ENCODE assay signal across 9 mouse cellular contexts in the genomic region with DNA sequence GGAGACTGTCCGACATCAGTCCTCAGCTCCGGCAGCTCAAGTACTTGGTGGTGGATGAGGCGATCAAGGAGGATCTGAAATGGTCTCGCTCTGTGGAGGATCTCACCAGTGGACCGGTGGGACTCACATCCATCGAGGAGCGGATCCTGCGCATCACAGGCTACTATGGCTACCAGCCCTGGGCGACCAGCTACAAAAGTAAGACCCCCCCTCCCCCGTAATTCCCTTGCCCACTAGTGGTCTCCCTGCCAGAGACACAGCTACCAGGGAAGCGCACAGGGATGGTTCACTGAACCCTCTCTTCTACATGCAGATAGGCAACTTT.
DNase-seq lines count a peak whose midpoint lies in the region; ATAC-seq lines count a peak whose summit lies in the region.
"Had no signal": no experiment of that assay in that cellular context is flagged by ENCODE, and none has a peak within 500 bp of the region (broad histone marks: within the 10 kb centered on the region; RNA-seq: fewer than 3 reads in every experiment).

No protein-coding gene starts in this region.

- H3K36me3 ChIP-seq in kidney, embryonic 16.5 days (ENCODE audit: insufficient read depth, low read length): no peaks in the 10 kb centered on the region
- H3K36me3 ChIP-seq in embryonic facial prominence, embryonic 12.5 days: no peaks in the 10 kb centered on the region
- H3K36me3 ChIP-seq in hindbrain, embryonic 12.5 days: no peaks in the 10 kb centered on the region
- H3K36me3 ChIP-seq in midbrain, embryonic 14.5 days (ENCODE audit: control insufficient read depth, insufficient read depth, low read length): no peaks in the 10 kb centered on the region

- H3K27ac ChIP-seq in kidney, embryonic 16.5 days (ENCODE audit: low read length): no peak overlapping the region
- H3K27ac ChIP-seq in embryonic facial prominence, embryonic 12.5 days: no peak overlapping the region
- no peak overlapping the region for H3K27ac ChIP-seq in hindbrain, embryonic 12.5 days
- no peak overlapping the region for H3K27ac ChIP-seq in midbrain, embryonic 14.5 days (replicated peaks; ENCODE audit: low read depth, low read length)

- ATAC-seq in kidney, embryonic 16.5 days (ENCODE audit: low FRiP score, low TSS enrichment): 0 out of 2 replicates have a peak, but pooled peaks have one; percentile 4
- no peak for ATAC-seq in embryonic facial prominence, embryonic 12.5 days (ENCODE audit: insufficient number of reproducible peaks, insufficient read depth, low FRiP score, low TSS enrichment)
- no peak for ATAC-seq in hindbrain, embryonic 12.5 days (ENCODE audit: low FRiP score)
- ATAC-seq in midbrain, embryonic 14.5 days (ENCODE audit: low FRiP score, low TSS enrichment): no peak
- ATAC-seq in CD4-positive, CD25-positive, alpha-beta regulatory T cell, adult 4 months: no peak

- H3K9ac ChIP-seq in kidney, embryonic 16.5 days (replicated peaks; ENCODE audit: low read length): no peak overlapping the region; the same call in 1 of the 2 replicates
- H3K9ac ChIP-seq in embryonic facial prominence, embryonic 12.5 days: peak overlapping the region; percentile 41; the same call in 1 of the 2 replicates
- peak overlapping the region; percentile 62; the same call in 1 of the 2 replicates for H3K9ac ChIP-seq in hindbrain, embryonic 12.5 days
- peak overlapping the region; percentile 52; the same call in 1 of the 2 replicates for H3K9ac ChIP-seq in midbrain, embryonic 14.5 days (replicated peaks; ENCODE audit: low read length)

- peak overlapping the region; percentile 98 for H3K4me2 ChIP-seq in kidney, embryonic 16.5 days (replicated peaks; ENCODE audit: low read depth, low read length)
- peak overlapping the region; percentile 97 for H3K4me2 ChIP-seq in embryonic facial prominence, embryonic 12.5 days (replicated peaks)
- H3K4me2 ChIP-seq in hindbrain, embryonic 12.5 days (replicated peaks): peak overlapping the region; percentile 94
- peak overlapping the region; percentile 95 for H3K4me2 ChIP-seq in midbrain, embryonic 14.5 days (ENCODE audit: low read length)

- DNase-seq in kidney, adult 8-10 months: no peak
- peak; percentile 27 for DNase-seq in midbrain, embryonic 14.5 days
- no peak for DNase-seq in layer of hippocampus, postnatal 36 days
- no peak for DNase-seq in right cerebral cortex, postnatal 10 days (ENCODE audit: low spot score in 2 of 2)
- DNase-seq: right cerebral cortex, adult 18-20 months had no signal

- no peaks in the 10 kb centered on the region for H3K9me3 ChIP-seq in kidney, embryonic 16.5 days (ENCODE audit: low read length)
- no peaks in the 10 kb centered on the region for H3K9me3 ChIP-seq in embryonic facial prominence, embryonic 12.5 days
- H3K9me3 ChIP-seq in hindbrain, embryonic 12.5 days (replicated peaks): no peaks in the 10 kb centered on the region
- no peaks in the 10 kb centered on the region for H3K9me3 ChIP-seq in midbrain, embryonic 14.5 days (ENCODE audit: control insufficient read depth, low read length)

- H3K4me1 ChIP-seq in kidney, embryonic 16.5 days (ENCODE audit: insufficient read depth, low read length): peaks cover 8% of the 10 kb centered on the region; the same call in 1 of the 2 replicates
- H3K4me1 ChIP-seq in embryonic facial prominence, embryonic 12.5 days: peaks cover 7% of the 10 kb centered on the region
- H3K4me1 ChIP-seq in hindbrain, embryonic 12.5 days: peaks cover 11% of the 10 kb centered on the region
- 0 out of 2 replicates have a peak, but pooled peaks cover 7% of the 10 kb centered on the region for H3K4me1 ChIP-seq in midbrain, embryonic 14.5 days (ENCODE audit: control insufficient read depth, insufficient read depth, low read length)

- H3K4me3 ChIP-seq in kidney, embryonic 16.5 days (ENCODE audit: low read length): peak overlapping the region; percentile 57
- peak overlapping the region; percentile 54 for H3K4me3 ChIP-seq in embryonic facial prominence, embryonic 12.5 days
- H3K4me3 ChIP-seq in hindbrain, embryonic 12.5 days: peak overlapping the region; percentile 60
- peak overlapping the region; percentile 55 for H3K4me3 ChIP-seq in midbrain, embryonic 14.5 days (replicated peaks; ENCODE audit: low read depth, low read length)

- 24% methylated on average over 11 of the region's 11 CpGs for WGBS in kidney, embryonic 16.5 days
- WGBS in embryonic facial prominence, embryonic 12.5 days: 13% methylated on average over 11 of the region's 11 CpGs
- WGBS in hindbrain, embryonic 12.5 days: 20% methylated on average over 11 of the region's 11 CpGs
- 13% methylated on average over 11 of the region's 11 CpGs for WGBS in midbrain, embryonic 14.5 days

- H3K27me3 ChIP-seq in kidney, embryonic 16.5 days (ENCODE audit: insufficient read depth, low read length): peaks cover 29% of the 10 kb centered on the region
- peaks cover 29% of the 10 kb centered on the region for H3K27me3 ChIP-seq in embryonic facial prominence, embryonic 12.5 days
- peaks cover 47% of the 10 kb centered on the region for H3K27me3 ChIP-seq in hindbrain, embryonic 12.5 days
- H3K27me3 ChIP-seq in midbrain, embryonic 14.5 days (ENCODE audit: control insufficient read depth, insufficient read depth, low read length): peaks cover 24% of the 10 kb centered on the region
